Mouse (Mus musculus): ENCODE measurements around the gene Arhgef3. TPM values are rescaled to one million over a fixed set of nuclear protein-coding genes. Genes with fewer than 3 reads are reported as not detected.

Arhgef3 gene
- polyA plus RNA-seq, 1 experiment from 2014 or later = 15.6 TPM

DNA sequence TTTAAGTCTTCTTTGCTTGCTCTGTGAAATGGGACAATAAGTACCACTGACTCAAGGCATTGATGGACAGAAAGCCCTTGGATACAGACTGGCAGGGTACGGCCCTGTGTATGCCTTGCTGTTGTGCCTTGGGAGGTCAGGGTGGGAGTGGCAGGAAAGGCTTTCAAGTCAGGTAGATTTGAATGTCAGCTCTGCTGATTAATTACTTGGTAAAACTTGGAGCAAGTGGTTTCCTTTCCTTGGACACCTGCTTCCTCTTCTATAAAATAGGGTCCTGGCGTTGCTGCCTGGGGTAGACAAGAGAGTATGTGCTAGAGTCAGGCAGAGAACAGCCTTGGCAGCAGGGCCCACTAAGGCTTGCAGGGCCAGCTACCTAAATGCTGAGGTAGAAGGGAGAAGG lies 233.4 kb downstream of the Arhgef3 start:
- no peak for DNase-seq (ENCODE audit: low spot score)
- no peak overlapping the region for H3K27ac ChIP-seq (ENCODE audit: low read depth)
- no peak overlapping the region for H3K4me3 ChIP-seq (ENCODE audit: low read depth, low read length)
- H3K4me1 ChIP-seq (replicated peaks; ENCODE audit: control insufficient read depth, insufficient read depth, low read length) = peaks cover 26% of the 10 kb centered on the region
- WGBS = 91% methylated on average over 2 of the region's 2 CpGs
- no peak overlapping the region for H3K9ac ChIP-seq (ENCODE audit: low read length)
- H3K9me3 ChIP-seq (ENCODE audit: control insufficient read depth, low read length) = 0 out of 2 replicates have a peak, but pooled peaks cover 3% of the 10 kb centered on the region
- no peaks in the 10 kb centered on the region for H3K27me3 ChIP-seq (replicated peaks; ENCODE audit: control insufficient read depth, insufficient read depth, low read length)
- no peaks in the 10 kb centered on the region for H3K36me3 ChIP-seq (ENCODE audit: control insufficient read depth, insufficient read depth, low read length)
- no peak overlapping the region for H3K4me2 ChIP-seq (ENCODE audit: low read length)
- ATAC-seq (replicated peaks; ENCODE audit: low FRiP score, low TSS enrichment, low read depth) = no peak

GRCm38 (mm10) chr14:27348656-27349055 lies 234.0 kb downstream of the Arhgef3 start:
- Histone ChIP-seq H3K4me1 (replicated peaks; ENCODE audit: control insufficient read depth, insufficient read depth, low read length) (peaks cover 26% of the 10 kb centered on the region), H3K9ac (ENCODE audit: low read length) (no peak overlapping the region), H3K9me3 (ENCODE audit: control insufficient read depth, low read length) (0 out of 2 replicates have a peak, but pooled peaks cover 3% of the 10 kb centered on the region), H3K27me3 (replicated peaks; ENCODE audit: control insufficient read depth, insufficient read depth, low read length) (no peaks in the 10 kb centered on the region), H3K4me2 (ENCODE audit: low read length) (no peak overlapping the region), H3K36me3 (ENCODE audit: control insufficient read depth, insufficient read depth, low read length) (no peaks in the 10 kb centered on the region), H3K27ac (ENCODE audit: low read depth) (no peak overlapping the region), H3K4me3 (ENCODE audit: low read depth, low read length) (no peak overlapping the region)
- ATAC-seq (replicated peaks; ENCODE audit: low FRiP score, low TSS enrichment, low read depth) (no peak), DNase-seq (ENCODE audit: low spot score) (no peak)
- 94% methylated on average over 4 of the region's 4 CpGs for WGBS

DNA sequence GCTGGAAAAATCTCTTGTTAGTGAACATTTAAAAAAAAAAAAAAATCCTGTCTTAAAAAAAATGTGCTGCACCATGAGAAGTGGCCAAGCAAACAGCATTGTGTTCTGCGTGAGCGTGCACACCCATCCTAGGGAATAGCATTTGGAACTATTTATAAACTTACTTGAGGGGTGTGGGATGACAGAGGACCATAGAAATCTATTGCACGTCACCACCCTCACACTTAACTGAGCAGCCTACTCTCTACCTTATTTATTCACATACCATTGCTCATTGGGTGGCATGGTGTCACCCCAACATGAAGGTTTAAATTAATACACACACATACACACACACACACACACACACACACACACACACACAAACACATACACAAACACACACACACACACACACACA lies 234.4 kb downstream of the Arhgef3 start:
- DNase-seq (ENCODE audit: low spot score) (no peak), ATAC-seq (replicated peaks; ENCODE audit: low FRiP score, low TSS enrichment, low read depth) (no peak)
- Histone ChIP-seq H3K4me1 (replicated peaks; ENCODE audit: control insufficient read depth, insufficient read depth, low read length) (peaks cover 26% of the 10 kb centered on the region), H3K27me3 (replicated peaks; ENCODE audit: control insufficient read depth, insufficient read depth, low read length) (no peaks in the 10 kb centered on the region), H3K9me3 (ENCODE audit: control insufficient read depth, low read length) (no peaks in the 10 kb centered on the region), H3K27ac (ENCODE audit: low read depth) (no peak overlapping the region), H3K9ac (ENCODE audit: low read length) (no peak overlapping the region), H3K4me2 (ENCODE audit: low read length) (no peak overlapping the region), H3K36me3 (ENCODE audit: control insufficient read depth, insufficient read depth, low read length) (no peaks in the 10 kb centered on the region), H3K4me3 (ENCODE audit: low read depth, low read length) (no peak overlapping the region)
- WGBS = 87% methylated on average over 3 of the region's 3 CpGs

DNA sequence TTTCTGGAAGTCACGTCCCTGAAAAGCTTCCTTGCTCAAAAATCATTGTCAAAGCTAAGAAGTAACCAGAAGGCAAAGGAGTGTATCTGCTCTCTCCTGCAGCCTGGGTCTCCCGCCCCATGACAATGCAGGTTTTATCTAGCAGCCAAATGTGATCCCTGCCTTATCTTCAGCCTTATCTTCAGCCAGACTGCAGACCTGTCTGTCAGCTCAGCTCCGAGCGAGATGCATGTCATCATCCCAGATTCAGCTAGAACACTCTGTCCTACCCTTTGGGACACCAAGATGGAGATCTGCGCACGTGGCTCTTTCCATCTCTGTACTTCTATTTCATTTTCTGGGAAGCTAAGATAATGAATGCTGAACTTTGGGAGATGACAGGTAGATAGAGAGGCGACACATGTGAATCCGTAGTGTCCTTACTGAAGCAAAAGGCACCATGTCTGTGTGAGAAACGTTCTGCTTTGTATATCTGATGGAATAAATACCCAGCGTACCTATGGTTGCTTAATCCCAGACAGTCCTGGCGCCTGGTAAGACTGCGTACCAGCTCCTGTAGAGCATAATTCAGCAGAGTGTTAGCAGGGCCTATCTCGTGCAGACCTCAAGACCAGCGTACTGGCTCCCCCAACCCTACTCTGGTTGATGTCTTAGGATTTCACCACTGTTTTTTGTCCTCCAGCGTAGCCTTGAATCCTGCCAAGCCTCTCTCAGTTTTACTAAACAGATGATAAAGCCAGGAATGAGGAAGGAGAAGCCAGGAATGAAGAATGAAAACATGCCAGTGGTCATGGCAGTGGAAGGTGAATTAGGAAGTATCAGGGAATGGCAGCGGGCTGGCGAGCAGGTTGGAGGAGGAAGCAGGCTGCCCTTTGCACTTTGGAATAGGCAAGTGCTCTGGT lies 235.4 kb downstream of the Arhgef3 start:
- ATAC-seq (replicated peaks; ENCODE audit: low FRiP score, low TSS enrichment, low read depth) (no peak), DNase-seq (ENCODE audit: low spot score) (no peak)
- Histone ChIP-seq H3K9ac (ENCODE audit: low read length) (no peak overlapping the region), H3K4me2 (ENCODE audit: low read length) (no peak overlapping the region), H3K9me3 (ENCODE audit: control insufficient read depth, low read length) (no peaks in the 10 kb centered on the region), H3K36me3 (ENCODE audit: control insufficient read depth, insufficient read depth, low read length) (no peaks in the 10 kb centered on the region), H3K27ac (ENCODE audit: low read depth) (0 out of 2 replicates have a peak overlapping the region, but pooled peaks have one; percentile 48), H3K27me3 (replicated peaks; ENCODE audit: control insufficient read depth, insufficient read depth, low read length) (no peaks in the 10 kb centered on the region), H3K4me3 (ENCODE audit: low read depth, low read length) (no peak overlapping the region), H3K4me1 (replicated peaks; ENCODE audit: control insufficient read depth, insufficient read depth, low read length) (peaks cover 26% of the 10 kb centered on the region)
- WGBS = 61% methylated on average over 17 of the region's 17 CpGs

DNA sequence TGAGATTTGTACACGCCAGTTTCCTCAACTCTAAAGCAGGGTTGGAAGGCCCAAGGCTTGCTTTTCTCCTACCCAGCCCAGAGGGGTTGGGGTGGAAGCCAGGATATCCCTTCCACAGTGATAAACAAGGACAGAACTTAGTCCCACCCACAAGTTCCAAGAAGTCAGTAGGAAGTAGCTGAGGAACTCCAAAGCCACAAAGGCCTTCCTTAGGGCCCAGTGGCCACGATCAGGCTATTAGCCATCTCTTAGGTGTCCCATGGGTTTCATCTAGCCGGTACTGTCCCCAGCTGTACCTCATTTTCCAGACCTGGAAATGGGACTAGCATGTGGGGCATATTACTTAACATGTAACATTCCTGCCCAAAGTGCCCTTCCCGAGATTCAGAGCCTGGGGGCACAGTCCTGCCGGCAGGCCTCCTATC lies 236.4 kb downstream of the Arhgef3 start:
- no peak for ATAC-seq (replicated peaks; ENCODE audit: low FRiP score, low TSS enrichment, low read depth)
- H3K4me3 ChIP-seq (ENCODE audit: low read depth, low read length) = no peak overlapping the region
- peaks cover 26% of the 10 kb centered on the region for H3K4me1 ChIP-seq (replicated peaks; ENCODE audit: control insufficient read depth, insufficient read depth, low read length)
- H3K9ac ChIP-seq (ENCODE audit: low read length) = no peak overlapping the region
- H3K27ac ChIP-seq (ENCODE audit: low read depth) = peak overlapping the region; percentile 48
- no peaks in the 10 kb centered on the region for H3K27me3 ChIP-seq (replicated peaks; ENCODE audit: control insufficient read depth, insufficient read depth, low read length)
- no peak for DNase-seq (ENCODE audit: low spot score)
- WGBS = 60% methylated on average over 5 of the region's 5 CpGs
- no peaks in the 10 kb centered on the region for H3K36me3 ChIP-seq (ENCODE audit: control insufficient read depth, insufficient read depth, low read length)
- no peak overlapping the region for H3K4me2 ChIP-seq (ENCODE audit: low read length)
- no peaks in the 10 kb centered on the region for H3K9me3 ChIP-seq (ENCODE audit: control insufficient read depth, low read length)

GRCm38 (mm10) chr14:27351476-27352079 lies 236.9 kb downstream of the Arhgef3 start:
- no peak for ATAC-seq (replicated peaks; ENCODE audit: low FRiP score, low TSS enrichment, low read depth)
- no peaks in the 10 kb centered on the region for H3K9me3 ChIP-seq (ENCODE audit: control insufficient read depth, low read length)
- H3K4me2 ChIP-seq (ENCODE audit: low read length) = no peak overlapping the region
- H3K27me3 ChIP-seq (replicated peaks; ENCODE audit: control insufficient read depth, insufficient read depth, low read length) = no peaks in the 10 kb centered on the region
- WGBS = 16% methylated on average over 4 of the region's 4 CpGs
- H3K36me3 ChIP-seq (ENCODE audit: control insufficient read depth, insufficient read depth, low read length) = no peaks in the 10 kb centered on the region
- no peak overlapping the region for H3K4me3 ChIP-seq (ENCODE audit: low read depth, low read length)
- H3K9ac ChIP-seq (ENCODE audit: low read length) = no peak overlapping the region
- no peak for DNase-seq (ENCODE audit: low spot score)
- peak overlapping the region; percentile 48 for H3K27ac ChIP-seq (ENCODE audit: low read depth)
- H3K4me1 ChIP-seq (replicated peaks; ENCODE audit: control insufficient read depth, insufficient read depth, low read length) = peaks cover 26% of the 10 kb centered on the region

GRCm38 (mm10) chr14:27352470-27352869 lies 237.8 kb downstream of the Arhgef3 start:
- ATAC-seq (replicated peaks; ENCODE audit: low FRiP score, low TSS enrichment, low read depth) (no peak), DNase-seq (ENCODE audit: low spot score) (no peak)
- no peaks in the 10 kb centered on the region for H3K27me3 ChIP-seq (replicated peaks; ENCODE audit: control insufficient read depth, insufficient read depth, low read length)
- no peak overlapping the region for H3K4me3 ChIP-seq (ENCODE audit: low read depth, low read length)
- H3K4me1 ChIP-seq (replicated peaks; ENCODE audit: control insufficient read depth, insufficient read depth, low read length) = peaks cover 26% of the 10 kb centered on the region
- no peaks in the 10 kb centered on the region for H3K36me3 ChIP-seq (ENCODE audit: control insufficient read depth, insufficient read depth, low read length)
- 0 out of 2 replicates have a peak overlapping the region, but pooled peaks have one; percentile 9 for H3K27ac ChIP-seq (ENCODE audit: low read depth)
- H3K4me2 ChIP-seq (ENCODE audit: low read length) = no peak overlapping the region
- H3K9ac ChIP-seq (ENCODE audit: low read length) = no peak overlapping the region
- 70% methylated on average over 5 of the region's 5 CpGs for WGBS
- H3K9me3 ChIP-seq (ENCODE audit: control insufficient read depth, low read length) = no peaks in the 10 kb centered on the region

DNA sequence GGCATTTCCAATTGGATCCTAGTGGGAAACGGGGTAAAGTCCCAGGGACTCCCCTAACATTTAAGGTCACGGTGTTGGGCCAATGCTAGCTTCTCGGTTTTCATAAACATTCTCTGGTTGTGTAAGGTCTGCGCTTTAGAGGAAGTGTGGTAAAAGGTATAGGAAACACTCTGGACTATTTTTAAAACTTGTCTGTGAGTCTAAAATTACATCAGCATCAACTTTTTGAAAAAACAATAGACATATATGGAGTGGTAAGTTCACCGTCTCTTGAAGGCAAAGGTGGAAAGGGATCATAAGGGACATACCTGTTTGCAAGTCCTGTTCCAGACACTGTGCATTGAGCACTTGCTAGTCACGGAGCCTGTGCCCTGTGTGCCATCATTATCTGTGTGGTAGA lies 240.5 kb downstream of the Arhgef3 start:
- H3K27ac ChIP-seq (ENCODE audit: low read depth) = no peak overlapping the region
- 75% methylated on average over 6 of the region's 6 CpGs for WGBS
- no peak overlapping the region for H3K4me2 ChIP-seq (ENCODE audit: low read length)
- no peak for DNase-seq (ENCODE audit: low spot score)
- H3K9ac ChIP-seq (ENCODE audit: low read length) = no peak overlapping the region
- H3K27me3 ChIP-seq (replicated peaks; ENCODE audit: control insufficient read depth, insufficient read depth, low read length) = no peaks in the 10 kb centered on the region
- no peak overlapping the region for H3K4me3 ChIP-seq (ENCODE audit: low read depth, low read length)
- no peaks in the 10 kb centered on the region for H3K9me3 ChIP-seq (ENCODE audit: control insufficient read depth, low read length)
- peaks cover 26% of the 10 kb centered on the region for H3K4me1 ChIP-seq (replicated peaks; ENCODE audit: control insufficient read depth, insufficient read depth, low read length)
- H3K36me3 ChIP-seq (ENCODE audit: control insufficient read depth, insufficient read depth, low read length) = no peaks in the 10 kb centered on the region
- no peak for ATAC-seq (replicated peaks; ENCODE audit: low FRiP score, low TSS enrichment, low read depth)

Measured in intestine, embryonic 14.5 days (tissue).